Mouse (Mus musculus) myocyte (in vitro differentiated cells): ENCODE data around the gene Pkn1. TPM values are rescaled to one million over a fixed set of nuclear protein-coding genes. Genes with fewer than 3 reads are reported as not detected.

Experiments used
- H3K27me3 ChIP-seq: one replicate; pipeline ENCODE4 v1.6.1; 2011; ENCODE audit not compliant: control insufficient read depth, insufficient read depth, insufficient read length
- H3K36me3 ChIP-seq: one replicate; pipeline ENCODE4 v1.6.1; 2011; ENCODE audit not compliant: control insufficient read depth, insufficient read depth
- H3K4me2 ChIP-seq: one replicate; pipeline ENCODE4 v1.6.1; 2011; ENCODE audit warnings: low read depth, control low read depth
- H3K4me3 ChIP-seq: one replicate; pipeline ENCODE4 v1.5.1; 2011; ENCODE audit warnings: mild to moderate bottlenecking, control low read depth, moderate library complexity
- H3K79me2 ChIP-seq: one replicate; pipeline ENCODE4 v1.6.1; 2011; ENCODE audit not compliant: control insufficient read depth, insufficient read depth
- H3ac ChIP-seq: one replicate; pipeline ENCODE4 v1.6.1; 2011; ENCODE audit not compliant: control insufficient read depth, insufficient read length
- CEBPB ChIP-seq: IDR thresholded peaks from 2 replicates; pipeline ENCODE4 v1.6.1; 2011; ENCODE audit warnings: mild to moderate bottlenecking, moderate library complexity; ENCODE audit not compliant: poor library complexity, insufficient read depth, severe bottlenecking
- E2F4 ChIP-seq: IDR thresholded peaks from one replicate; pipeline ENCODE4 v1.6.1; 2011; ENCODE audit warnings: mild to moderate bottlenecking, control low read depth, moderate library complexity; ENCODE audit not compliant: insufficient read depth
- MAX ChIP-seq: IDR thresholded peaks from one replicate; pipeline ENCODE4 v1.6.1; 2011; ENCODE audit warnings: low read depth, mild to moderate bottlenecking, control low read depth
- MYOD1 ChIP-seq, 3 experiments: IDR thresholded peaks; one replicate each; pipeline ENCODE4 v1.6.1; 2011; ENCODE audit warnings: control low read depth in 2 of 3, low read depth in 2 of 3, mild to moderate bottlenecking in 2 of 3, moderate library complexity in 1 of 3; ENCODE audit not compliant: insufficient read length in 2 of 3, control insufficient read depth in 1 of 3
- MYOG ChIP-seq, 3 experiments: IDR thresholded peaks; one replicate each; pipeline ENCODE4 v1.6.1; 2011; ENCODE audit warnings: control low read depth in 2 of 3, low read depth in 2 of 3, mild to moderate bottlenecking in 2 of 3; ENCODE audit not compliant: insufficient read length in 2 of 3, control insufficient read depth in 1 of 3, insufficient read depth in 1 of 3
- POLR2A ChIP-seq: IDR thresholded peaks from one replicate; pipeline ENCODE4 v1.6.1; 2011; ENCODE audit warnings: low read depth, mild to moderate bottlenecking, control low read depth, moderate library complexity; ENCODE audit not compliant: insufficient read length
- POLR2AphosphoS2 ChIP-seq: IDR thresholded peaks from one replicate; pipeline ENCODE4 v1.6.1; 2011; ENCODE audit warnings: low read depth, control low read depth; ENCODE audit not compliant: insufficient read length
- REST ChIP-seq: IDR thresholded peaks from one replicate; pipeline ENCODE4 v1.6.1; 2011; ENCODE audit warnings: mild to moderate bottlenecking, control low read depth, moderate library complexity; ENCODE audit not compliant: insufficient read depth, insufficient read length
- SRF ChIP-seq: IDR thresholded peaks from one replicate; pipeline ENCODE4 v1.6.1; 2011; ENCODE audit warnings: low read depth; ENCODE audit not compliant: control insufficient read depth, insufficient read length
- TCF12 ChIP-seq: IDR thresholded peaks from one replicate; pipeline ENCODE4 v1.6.1; 2011; ENCODE audit warnings: mild to moderate bottlenecking, control low read depth; ENCODE audit not compliant: poor library complexity, insufficient read depth, severe bottlenecking
- TCF3 ChIP-seq: IDR thresholded peaks from one replicate; pipeline ENCODE4 v1.6.1; 2011; ENCODE audit warnings: low read depth, control low read depth; ENCODE audit not compliant: insufficient read length
- USF1 ChIP-seq: IDR thresholded peaks from one replicate; pipeline ENCODE4 v1.6.1; 2011; ENCODE audit warnings: low read depth, mild to moderate bottlenecking, control low read depth, moderate library complexity
- polyA plus RNA-seq: library from polyadenylated mRNA; unstranded; fragments of >200 nt; fragmentation: generic; extraction: Trizol; gene quantifications from one replicate; pipeline ENCODE4 v1.2.1, GENCODE M21; 2012; ENCODE audit warnings: missing spikeins

Gene Pkn1
- polyA plus RNA-seq, 1 experiment = 34.1 TPM

DNA sequence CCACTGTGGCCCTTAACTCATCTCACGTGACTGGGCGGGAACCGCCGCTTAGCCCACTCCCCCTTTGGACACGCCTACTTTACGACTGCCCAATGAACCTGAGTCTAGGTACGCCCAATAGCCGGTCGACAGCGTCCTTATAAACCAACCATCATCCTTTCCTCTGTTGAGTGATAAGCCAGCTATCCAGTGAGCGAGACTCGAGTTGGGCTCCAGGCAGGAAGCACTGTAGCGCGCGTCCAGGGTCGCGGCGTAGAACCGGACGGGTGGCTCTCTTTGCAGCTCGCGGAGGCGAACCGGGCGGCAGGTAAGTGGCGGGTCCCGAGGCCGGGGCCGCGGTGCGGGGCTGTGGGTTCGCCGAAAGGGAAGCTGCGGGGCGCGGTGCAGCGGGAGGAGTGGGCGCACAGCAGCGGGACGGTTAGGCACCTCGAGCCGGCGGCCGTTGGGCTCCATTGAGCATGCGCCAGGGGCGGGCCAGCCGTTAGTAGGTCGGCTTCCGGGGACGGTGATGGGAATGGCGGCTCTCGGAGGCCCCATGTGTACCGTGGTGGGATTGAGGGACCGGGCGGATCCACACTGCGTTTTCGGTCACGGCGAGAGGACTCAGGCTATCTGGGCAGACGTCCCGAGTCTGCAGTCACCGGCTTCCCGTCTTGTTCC is 16.2 kb upstream of the Pkn1 start, which contains the start of gene Ddx39:
Gene Ddx39 (plus strand): TSS at position 147 of the 660 bp plus-strand sequence.
- TF ChIP-seq MYOD1 (IDR thresholded peaks at IDR 0.05; ENCODE audit: control insufficient read depth in 1 of 3, insufficient read length in 2 of 3, low read depth in 2 of 3) = peak in 1 of 3 experiments; percentile 29
- peak; percentile 76 for TF ChIP-seq POLR2AphosphoS2
- no peak for TF ChIP-seq CEBPB
- peak; percentile 93 for TF ChIP-seq USF1
- no peak for TF ChIP-seq E2F4
- TF ChIP-seq SRF = peak; percentile 75
- peak; percentile 81 for TF ChIP-seq POLR2A
- H3K36me3 ChIP-seq = peaks cover 9% of the 10 kb centered on the region
- H3K4me2 ChIP-seq = peak within 1 kb of the TSS; percentile 96
- no peaks in the 10 kb centered on the region for H3K27me3 ChIP-seq
- peaks cover 47% of the 10 kb centered on the region for H3K79me2 ChIP-seq
- H3ac ChIP-seq = peak within 1 kb of the TSS; percentile 36
- peak within 1 kb of the TSS; percentile 93 for H3K4me3 ChIP-seq

DNA sequence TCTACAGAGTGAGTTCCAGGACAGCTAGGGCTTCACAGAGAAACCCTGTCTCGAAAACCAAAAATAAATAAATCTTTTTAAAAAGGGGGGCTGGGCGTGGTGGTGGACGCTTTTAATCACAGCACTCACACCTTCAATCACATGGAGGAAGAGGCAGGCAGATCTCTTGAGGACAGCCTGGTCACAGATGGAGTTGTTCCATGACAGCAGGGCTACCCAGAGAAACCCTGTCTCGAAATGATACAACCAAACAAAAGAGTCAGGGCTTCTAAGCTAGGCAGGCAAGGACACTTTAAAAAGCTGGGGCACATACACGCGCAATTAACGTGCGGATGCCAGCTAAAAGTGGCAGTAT is 15.7 kb upstream of the Pkn1 start:
- peaks cover 45% of the 10 kb centered on the region for H3K79me2 ChIP-seq
- no peaks in the 10 kb centered on the region for H3K27me3 ChIP-seq
- peak overlapping the region; percentile 58 for H3K4me2 ChIP-seq
- TF ChIP-seq POLR2A (peak; percentile 45), MYOG (IDR thresholded peaks at IDR 0.05; ENCODE audit: control insufficient read depth in 1 of 3, insufficient read depth in 1 of 3, insufficient read length in 2 of 3, low read depth in 2 of 3) (no peak), MAX (no peak), E2F4 (no peak), TCF12 (no peak), CEBPB (no peak)
- peak overlapping the region; percentile 36 for H3ac ChIP-seq
- H3K4me3 ChIP-seq = peak overlapping the region; percentile 93
- H3K36me3 ChIP-seq = peaks cover 5% of the 10 kb centered on the region

DNA sequence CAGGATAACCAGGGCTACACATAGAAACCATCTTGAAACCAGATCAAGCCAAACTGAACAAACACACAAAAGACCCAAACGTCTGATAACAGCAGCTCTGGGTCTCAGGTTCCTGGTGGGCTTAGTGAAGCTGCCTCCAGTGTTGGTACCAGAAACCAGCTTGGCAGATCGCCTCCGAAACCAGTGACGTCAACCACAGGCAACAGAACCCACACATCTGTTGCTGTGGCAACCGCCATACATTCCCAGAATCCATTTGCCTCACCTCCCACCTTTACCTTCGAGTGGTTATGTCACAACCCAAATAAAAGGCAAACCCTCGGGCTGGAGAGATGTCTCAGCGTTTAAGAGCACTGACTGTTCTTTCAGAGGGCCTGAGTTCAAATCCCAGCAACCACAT is 8.6 kb upstream of the Pkn1 start:
- no peak overlapping the region for H3K4me3 ChIP-seq
- no peaks in the 10 kb centered on the region for H3K27me3 ChIP-seq
- no peak overlapping the region for H3ac ChIP-seq
- TF ChIP-seq CEBPB = no peak
- TF ChIP-seq MYOG (IDR thresholded peaks at IDR 0.05; ENCODE audit: control insufficient read depth in 1 of 3, insufficient read depth in 1 of 3, insufficient read length in 2 of 3, low read depth in 2 of 3) = no peak
- no peak for TF ChIP-seq SRF
- no peak for TF ChIP-seq REST
- no peak for TF ChIP-seq MYOD1 (IDR thresholded peaks at IDR 0.05; ENCODE audit: control insufficient read depth in 1 of 3, insufficient read length in 2 of 3, low read depth in 2 of 3)
- TF ChIP-seq TCF3 = no peak
- TF ChIP-seq USF1 = no peak
- no peak for TF ChIP-seq E2F4
- no peak for TF ChIP-seq TCF12
- no peak for TF ChIP-seq POLR2A
- no peak for TF ChIP-seq POLR2AphosphoS2
- TF ChIP-seq MAX = no peak
- no peak overlapping the region for H3K4me2 ChIP-seq
- H3K79me2 ChIP-seq = no peaks in the 10 kb centered on the region
- no peaks in the 10 kb centered on the region for H3K36me3 ChIP-seq

DNA sequence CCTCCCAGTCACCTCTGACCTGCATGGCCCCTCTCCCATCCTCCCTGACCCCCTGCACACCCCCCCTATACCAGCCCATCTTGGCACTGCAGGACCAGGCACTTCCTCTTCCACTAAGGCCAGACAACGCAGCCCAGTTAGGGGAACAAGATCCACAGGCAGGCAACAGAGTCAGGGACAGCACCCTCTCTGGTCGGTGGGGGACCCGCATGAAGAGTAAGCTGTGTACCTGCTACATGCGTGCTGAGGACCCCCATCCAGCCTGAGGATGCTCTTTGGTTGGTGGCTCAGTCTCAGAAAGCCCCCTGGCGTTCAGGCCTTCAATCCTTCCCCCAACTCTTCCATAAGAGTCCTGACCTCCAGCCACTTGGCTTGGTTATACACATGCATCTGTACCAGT is 7.4 kb upstream of the Pkn1 start:
- TF ChIP-seq TCF3 = no peak
- TF ChIP-seq MYOG (IDR thresholded peaks at IDR 0.05; ENCODE audit: control insufficient read depth in 1 of 3, insufficient read depth in 1 of 3, insufficient read length in 2 of 3, low read depth in 2 of 3) = no peak
- H3ac ChIP-seq = no peak overlapping the region
- no peak overlapping the region for H3K4me2 ChIP-seq
- H3K27me3 ChIP-seq = no peaks in the 10 kb centered on the region
- H3K36me3 ChIP-seq = no peaks in the 10 kb centered on the region
- no peaks in the 10 kb centered on the region for H3K79me2 ChIP-seq
- no peak overlapping the region for H3K4me3 ChIP-seq

DNA sequence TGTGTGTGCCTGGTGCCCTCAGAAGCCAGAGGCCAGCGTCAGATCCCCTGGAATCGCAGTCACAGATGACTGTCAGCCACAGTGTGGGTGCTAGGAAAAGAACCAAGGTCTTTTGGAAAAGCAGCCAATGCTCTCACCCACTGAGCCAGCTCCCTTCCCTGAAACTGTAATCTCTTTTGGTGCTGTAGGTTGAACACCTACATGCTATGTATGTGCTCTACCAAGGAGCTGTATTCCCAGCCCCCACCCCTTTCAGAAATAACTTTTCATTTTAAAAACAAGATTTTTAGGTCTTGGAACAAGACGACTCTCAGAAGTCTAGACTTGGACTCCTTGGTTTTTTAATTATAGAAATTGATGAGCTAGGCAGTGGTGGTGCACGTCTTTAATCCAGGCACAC is 4.4 kb upstream of the Pkn1 start:
- Histone ChIP-seq H3K36me3 (no peaks in the 10 kb centered on the region), H3K27me3 (no peaks in the 10 kb centered on the region), H3K4me2 (no peak overlapping the region), H3K79me2 (no peaks in the 10 kb centered on the region), H3ac (no peak overlapping the region), H3K4me3 (no peak overlapping the region)
- TF ChIP-seq MAX (no peak), E2F4 (no peak)
